Mouse (Mus musculus): ENCODE data around the gene Arrdc5. TPM values are rescaled to one million over a fixed set of nuclear protein-coding genes. Genes with fewer than 3 reads are reported as not detected.

The Arrdc5 gene
- polyA plus RNA-seq, 1 experiment = not detected

- TF ChIP-seq GATA1 (IDR thresholded peaks at IDR 0.05; ENCODE audit: low read length) = no peak
Observed at GRCm38 (mm10) chr17:56290388-56291170, 9.5 kb downstream of the Arrdc5 start.

- peak; percentile 63 for TF ChIP-seq GATA1 (IDR thresholded peaks at IDR 0.05; ENCODE audit: low read length)
Observed at GRCm38 (mm10) chr17:56289371-56290331, 10.4 kb downstream of the Arrdc5 start.

GRCm38 (mm10) chr17:56288866-56289265, 11.2 kb downstream of the Arrdc5 start:
- no peak for TF ChIP-seq GATA1 (IDR thresholded peaks at IDR 0.05; ENCODE audit: low read length)

- no peak for TF ChIP-seq GATA1 (IDR thresholded peaks at IDR 0.05; ENCODE audit: low read length)
Observed at GRCm38 (mm10) chr17:56287830-56288229, 12.3 kb downstream of the Arrdc5 start.

GRCm38 (mm10) chr17:56285995-56286394, 14.1 kb downstream of the Arrdc5 start:
- no peak for TF ChIP-seq GATA1 (IDR thresholded peaks at IDR 0.05; ENCODE audit: low read length)

- no peak for TF ChIP-seq GATA1 (IDR thresholded peaks at IDR 0.05; ENCODE audit: low read length)
Observed at GRCm38 (mm10) chr17:56283316-56283715, 16.8 kb downstream of the Arrdc5 start.

GRCm38 (mm10) chr17:56282802-56283201, 17.3 kb downstream of the Arrdc5 start:
- no peak for TF ChIP-seq GATA1 (IDR thresholded peaks at IDR 0.05; ENCODE audit: low read length)

GRCm38 (mm10) chr17:56281193-56281592, 18.9 kb downstream of the Arrdc5 start:
- no peak for TF ChIP-seq GATA1 (IDR thresholded peaks at IDR 0.05; ENCODE audit: low read length)

- no peak for TF ChIP-seq GATA1 (IDR thresholded peaks at IDR 0.05; ENCODE audit: low read length)
Observed at GRCm38 (mm10) chr17:56279481-56280155, 20.5 kb downstream of the Arrdc5 start.

- TF ChIP-seq GATA1 (IDR thresholded peaks at IDR 0.05; ENCODE audit: low read length) = no peak
Observed at GRCm38 (mm10) chr17:56278340-56278739, 21.7 kb downstream of the Arrdc5 start.

- TF ChIP-seq GATA1 (IDR thresholded peaks at IDR 0.05; ENCODE audit: low read length) = no peak
Observed at GRCm38 (mm10) chr17:56277567-56277893, 22.6 kb downstream of the Arrdc5 start.

GRCm38 (mm10) chr17:56276643-56277566, 23.2 kb downstream of the Arrdc5 start, which contains the start of gene Ticam1:
Ticam1 (minus strand) TSS chr17:56276786.
- no peak for TF ChIP-seq GATA1 (IDR thresholded peaks at IDR 0.05; ENCODE audit: low read length)

GRCm38 (mm10) chr17:56275842-56276480, 24.1 kb downstream of the Arrdc5 start:
- TF ChIP-seq GATA1 (IDR thresholded peaks at IDR 0.05; ENCODE audit: low read length) = no peak

GRCm38 (mm10) chr17:56273986-56274385, 26.1 kb downstream of the Arrdc5 start:
- TF ChIP-seq GATA1 (IDR thresholded peaks at IDR 0.05; ENCODE audit: low read length) = no peak

All from G1E-ER4 (cell line).